Mouse (Mus musculus) MEL (cell line): ENCODE data around the gene Ghr. TPM values are rescaled to one million over a fixed set of nuclear protein-coding genes. Genes with fewer than 3 reads are reported as not detected.

ENCODE experiments used
- DNase-seq: peaks from one replicate; pipeline ENCODE4 v3.0.0; 2011; ENCODE audit warnings: low read depth, low spot score
- H3K27ac ChIP-seq: 2 replicates; pipeline ENCODE4 v1.5.1; 2012; ENCODE audit warnings: low read depth, mild to moderate bottlenecking, control low read depth, low read length, moderate library complexity; ENCODE audit not compliant: control insufficient read depth
- H3K27me3 ChIP-seq, 2 experiments: fragments of 150-350 bp in 1 of 2; sonication (generic) in 1 of 2; 2 replicates each; pipeline ENCODE4 v1.6.1; 2012; ENCODE audit warnings: low read length in 2 of 2, mild to moderate bottlenecking in 2 of 2, improper control_type of control experiment in 1 of 2, moderate library complexity in 1 of 2; ENCODE audit not compliant: insufficient read depth in 2 of 2, control insufficient read depth in 1 of 2
- H3K36me3 ChIP-seq, 2 experiments: 2 replicates each; pipeline ENCODE4 v1.6.1; 2012 to 2014; ENCODE audit warnings: low read length in 2 of 2, improper control_type of control experiment in 1 of 2, inconsistent platforms in 1 of 2, mild to moderate bottlenecking in 1 of 2; ENCODE audit not compliant: insufficient read depth in 2 of 2, control insufficient read depth in 1 of 2
- H3K4me1 ChIP-seq, 2 experiments: fragments of 150-350 bp in 1 of 2; sonication (generic) in 1 of 2; 2 replicates each; pipeline ENCODE4 v1.6.1; 2012; ENCODE audit warnings: low read length in 2 of 2, improper control_type of control experiment in 1 of 2, mild to moderate bottlenecking in 1 of 2; ENCODE audit not compliant: insufficient read depth in 2 of 2, control insufficient read depth in 1 of 2
- H3K4me3 ChIP-seq, 2 experiments: fragments of 150-350 bp in 1 of 2; sonication (generic) in 1 of 2; 2 replicates each; pipeline ENCODE4 v1.5.1; 2012; ENCODE audit warnings: low read depth in 2 of 2, low read length in 2 of 2, mild to moderate bottlenecking in 2 of 2, moderate library complexity in 2 of 2, control low read depth in 1 of 2, improper control_type of control experiment in 1 of 2; ENCODE audit not compliant: control insufficient read depth in 1 of 2, insufficient read depth in 1 of 2
- H3K79me2 ChIP-seq: 2 replicates; pipeline ENCODE4 v1.6.1; 2012; ENCODE audit warnings: mild to moderate bottlenecking, low read length, moderate library complexity; ENCODE audit not compliant: control insufficient read depth, poor library complexity, insufficient read depth
- H3K9ac ChIP-seq: 2 replicates; pipeline ENCODE4 v1.6.1; 2012; ENCODE audit warnings: low read depth, mild to moderate bottlenecking, control low read depth, low read length, moderate library complexity; ENCODE audit not compliant: control insufficient read depth, poor library complexity, severe bottlenecking
- H3K9me3 ChIP-seq: fragments of 150-350 bp; sonication (generic); replicated peaks from 2 replicates; pipeline ENCODE4 v1.6.1; 2012; ENCODE audit warnings: mild to moderate bottlenecking, low read length, improper control_type of control experiment, moderate library complexity; ENCODE audit not compliant: insufficient read depth
- BHLHE40 ChIP-seq: IDR thresholded peaks from 2 replicates; pipeline ENCODE4 v1.6.1; 2012; ENCODE audit warnings: low read depth, mild to moderate bottlenecking, inconsistent platforms, low read length, improper control_type of control experiment, borderline replicate concordance
- CHD1 ChIP-seq: IDR thresholded peaks from 2 replicates; pipeline ENCODE4 v1.6.1; 2012; ENCODE audit warnings: low read depth, mild to moderate bottlenecking, inconsistent platforms, low read length, improper control_type of control experiment
- E2F4 ChIP-seq: IDR thresholded peaks from 2 replicates; pipeline ENCODE4 v1.6.1; 2011; ENCODE audit warnings: low read depth, low read length, improper control_type of control experiment, borderline replicate concordance
- GATA1 ChIP-seq: IDR thresholded peaks from 2 replicates; pipeline ENCODE4 v1.6.1; 2011; ENCODE audit warnings: low read depth, low read length, improper control_type of control experiment
- MAFK ChIP-seq: IDR thresholded peaks from 2 replicates; pipeline ENCODE4 v1.6.1; 2011; ENCODE audit warnings: low read depth, mild to moderate bottlenecking, low read length, improper control_type of control experiment, borderline replicate concordance
- MEF2A ChIP-seq: IDR thresholded peaks from 2 replicates; pipeline ENCODE4 v1.6.1; 2014; ENCODE audit warnings: low read depth, mild to moderate bottlenecking, inconsistent platforms, low read length, improper control_type of control experiment; ENCODE audit not compliant: poor library complexity, insufficient replicate concordance, severe bottlenecking; ENCODE audit errors: extremely low read depth
- SIN3A ChIP-seq: IDR thresholded peaks from 2 replicates; pipeline ENCODE4 v1.6.1; 2012; ENCODE audit warnings: low read length, improper control_type of control experiment, inconsistent platforms
- UBTF ChIP-seq: IDR thresholded peaks from 2 replicates; pipeline ENCODE4 v1.6.1; 2012; ENCODE audit warnings: low read depth, mild to moderate bottlenecking, inconsistent platforms, low read length, improper control_type of control experiment, moderate library complexity, borderline replicate concordance; ENCODE audit not compliant: insufficient read depth
- USF1 ChIP-seq: IDR thresholded peaks from 2 replicates; pipeline ENCODE4 v1.6.1; 2014; ENCODE audit warnings: low read depth, mild to moderate bottlenecking, inconsistent platforms, low read length, improper control_type of control experiment, moderate library complexity
- polyA plus RNA-seq, 2 experiments: library from polyadenylated mRNA; stranded (reverse) in 1 of 2; unstranded in 1 of 2; fragments of >175 nt in 1 of 2; fragments of >200 nt in 1 of 2; gene quantifications; 2 replicates each; pipeline versions ENCODE4 v1.2.1 to v1.2.4; 2012; ENCODE audit warnings: low replicate concordance in 2 of 2, low read depth in 1 of 2; ENCODE audit not compliant: insufficient read length in 2 of 2, insufficient read depth in 1 of 2, missing spikeins in 1 of 2
- total RNA-seq: library from RNA; depleted of rRNA; stranded (reverse); fragments of 300-350 nt; gene quantifications from 2 replicates; pipeline ENCODE4 v1.2.3, GENCODE M21; 2012

The Ghr gene
- total and polyA plus RNA-seq, 3 experiments = 0.07 TPM; not detected in 2

DNA sequence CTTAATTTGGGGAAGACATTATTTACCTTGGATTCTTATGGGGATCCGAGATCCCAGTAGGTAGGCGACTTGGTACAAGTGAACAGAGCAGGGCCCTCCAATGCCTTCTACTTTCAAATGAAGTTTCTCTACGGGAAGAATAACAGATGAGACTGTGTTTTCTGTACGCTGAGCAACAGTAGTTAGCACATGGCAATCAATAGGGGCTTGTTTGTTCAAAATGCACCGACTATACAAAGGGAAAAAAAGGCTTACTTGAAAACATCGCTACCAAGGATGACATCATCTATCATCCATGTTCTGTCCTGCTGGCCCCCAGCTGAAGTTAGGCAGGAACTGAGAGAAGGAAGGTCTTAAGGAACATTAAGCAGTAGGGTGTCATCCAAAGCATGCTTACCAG lies 315.0 kb downstream of the Ghr start, which contains the start of gene Selenop:
Gene Selenop, plus strand, starts transcription at position 301 of the 400 bp plus-strand sequence.
- Histone ChIP-seq H3K27me3 (no peaks in the 10 kb centered on the region), H3K27ac (no peak within 1 kb of the TSS), H3K9ac (no peak within 1 kb of the TSS), H3K79me2 (no peaks in the 10 kb centered on the region), H3K4me1 (no peaks in the 10 kb centered on the region), H3K4me3 (no peak within 1 kb of the TSS), H3K36me3 (no peaks in the 10 kb centered on the region), H3K9me3 (no peaks in the 10 kb centered on the region)
- no peak for TF ChIP-seq UBTF
- no peak for TF ChIP-seq SIN3A
- no peak for TF ChIP-seq MAFK
- no peak for TF ChIP-seq USF1
- no peak for TF ChIP-seq CHD1
- TF ChIP-seq MEF2A = no peak
- TF ChIP-seq E2F4 = no peak
- no peak for TF ChIP-seq BHLHE40
- no peak for TF ChIP-seq GATA1
- no peak for DNase-seq
